Mouse (Mus musculus) bone marrow macrophage, adult 2 months (primary cell): ENCODE data around the gene Srp54b.
"Not testable (repeated sequence)": the region's sequence is repeated elsewhere in the genome, so short reads cannot be mapped to it uniquely, and the experiment has no call there.

Experiments
- CTCF ChIP-seq: IDR thresholded peaks from 2 replicates; pipeline ENCODE4 v1.5.1; 2012; ENCODE audit warnings: low read depth, mild to moderate bottlenecking, low read length, moderate library complexity
- POLR2A ChIP-seq: IDR thresholded peaks from 2 replicates; pipeline ENCODE4 v1.6.1; 2012; ENCODE audit warnings: mild to moderate bottlenecking, low read depth, low read length, borderline replicate concordance

DNA sequence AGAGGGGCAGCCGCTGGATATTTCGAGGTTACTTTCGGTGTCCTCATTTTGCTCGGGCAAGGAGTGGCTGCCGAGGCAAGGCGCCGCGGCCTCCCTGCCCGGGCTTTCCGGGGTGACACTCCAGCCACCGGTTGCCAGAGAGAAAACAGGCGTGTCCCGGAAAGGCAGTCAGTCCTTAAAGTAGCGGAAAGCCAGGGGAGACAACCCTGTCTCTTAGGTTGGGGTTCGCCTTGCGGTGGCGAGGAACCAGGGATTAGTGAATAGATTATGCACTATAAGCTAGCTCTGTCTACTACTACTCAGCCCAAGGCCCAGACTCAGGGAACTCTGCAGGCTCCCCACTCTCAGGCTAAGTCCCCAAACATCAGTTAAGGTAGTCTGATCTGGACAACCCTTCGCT lies 44.9 kb downstream of the Srp54b start:
- not testable (repeated sequence) for TF ChIP-seq POLR2A, CTCF
